Mouse (Mus musculus): ENCODE results near the gene A2ml1. TPM values are rescaled to one million over a fixed set of nuclear protein-coding genes. Genes with fewer than 3 reads are reported as not detected.

The A2ml1 gene
- polyA plus RNA-seq, 1 experiment from 2014 or later = 10.3 TPM

DNA sequence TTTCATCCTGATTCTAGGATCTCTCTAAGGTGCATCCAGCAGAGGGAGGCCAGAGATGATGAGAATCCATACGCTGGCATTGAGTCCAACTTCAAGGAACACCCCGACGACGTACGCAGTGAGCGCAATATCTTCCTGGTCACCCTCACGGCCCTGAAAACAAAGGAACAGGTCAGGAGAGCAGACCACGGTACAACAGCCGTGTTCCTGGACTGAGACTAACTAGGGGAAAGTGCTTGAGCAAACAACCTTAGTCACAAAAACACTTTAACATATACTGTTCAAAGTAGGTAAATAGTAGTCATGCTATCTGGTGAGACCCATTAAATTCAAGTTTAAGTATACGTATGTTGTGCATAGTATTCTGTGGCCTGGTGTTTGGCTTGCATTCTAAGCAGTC lies 32.9 kb downstream of the A2ml1 start:
- Histone ChIP-seq H3K4me2 (replicated peaks) (no peak overlapping the region), H3K9me3 (replicated peaks) (no peaks in the 10 kb centered on the region), H3K4me1 (no peaks in the 10 kb centered on the region), H3K27me3 (no peaks in the 10 kb centered on the region), H3K9ac (no peak overlapping the region), H3K36me3 (no peaks in the 10 kb centered on the region), H3K27ac (replicated peaks) (no peak overlapping the region), H3K4me3 (replicated peaks) (no peak overlapping the region)
- ATAC-seq (ENCODE audit: insufficient number of reproducible peaks, low FRiP score, low TSS enrichment, low read depth) = no peak
- 87% methylated on average over 10 of the region's 10 CpGs for WGBS

GRCm38 (mm10) chr6:128545402-128545801 lies 36.0 kb downstream of the A2ml1 start:
- no peaks in the 10 kb centered on the region for H3K27me3 ChIP-seq
- no peaks in the 10 kb centered on the region for H3K9me3 ChIP-seq (replicated peaks)
- no peak overlapping the region for H3K4me2 ChIP-seq (replicated peaks)
- 82% methylated on average over 4 of the region's 4 CpGs for WGBS
- ATAC-seq (ENCODE audit: insufficient number of reproducible peaks, low FRiP score, low TSS enrichment, low read depth) = no peak
- no peaks in the 10 kb centered on the region for H3K36me3 ChIP-seq
- no peak overlapping the region for H3K27ac ChIP-seq (replicated peaks)
- H3K9ac ChIP-seq = no peak overlapping the region
- H3K4me3 ChIP-seq (replicated peaks) = no peak overlapping the region
- H3K4me1 ChIP-seq = no peaks in the 10 kb centered on the region

GRCm38 (mm10) chr6:128543226-128543625 lies 38.2 kb downstream of the A2ml1 start:
- WGBS = 65% methylated on average over 13 of the region's 13 CpGs
- Histone ChIP-seq H3K27me3 (no peaks in the 10 kb centered on the region), H3K4me1 (no peaks in the 10 kb centered on the region), H3K9me3 (replicated peaks) (no peaks in the 10 kb centered on the region), H3K27ac (replicated peaks) (no peak overlapping the region), H3K36me3 (no peaks in the 10 kb centered on the region), H3K4me3 (replicated peaks) (no peak overlapping the region), H3K9ac (no peak overlapping the region), H3K4me2 (replicated peaks) (no peak overlapping the region)
- no peak for ATAC-seq (ENCODE audit: insufficient number of reproducible peaks, low FRiP score, low TSS enrichment, low read depth)

GRCm38 (mm10) chr6:128535250-128535649 lies 46.2 kb downstream of the A2ml1 start:
- Histone ChIP-seq H3K9me3 (replicated peaks) (no peaks in the 10 kb centered on the region), H3K36me3 (no peaks in the 10 kb centered on the region), H3K27me3 (no peaks in the 10 kb centered on the region), H3K9ac (no peak overlapping the region), H3K4me3 (replicated peaks) (no peak overlapping the region), H3K4me2 (replicated peaks) (no peak overlapping the region), H3K4me1 (no peaks in the 10 kb centered on the region), H3K27ac (replicated peaks) (no peak overlapping the region)
- ATAC-seq (ENCODE audit: insufficient number of reproducible peaks, low FRiP score, low TSS enrichment, low read depth) = no peak
- WGBS = 85% methylated on average over 2 of the region's 2 CpGs

DNA sequence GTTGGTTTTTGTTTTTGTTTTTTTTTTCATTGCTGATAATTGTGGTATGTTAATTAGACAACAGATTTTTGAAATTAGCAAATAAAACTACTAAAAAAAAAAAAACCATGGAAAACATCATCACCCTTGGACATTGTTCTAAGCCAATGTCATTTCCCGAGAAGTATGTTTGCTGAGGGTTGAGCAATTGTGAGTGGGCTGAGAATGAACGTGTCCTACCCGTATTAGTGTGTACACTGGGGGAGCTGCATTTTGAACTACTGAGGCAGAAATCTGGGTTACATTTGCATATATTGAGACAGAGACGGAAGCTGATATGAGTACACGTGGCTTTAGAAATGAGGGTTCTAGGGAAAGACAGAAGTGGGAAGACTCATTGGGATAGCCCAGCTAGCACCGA lies 48.1 kb downstream of the A2ml1 start:
- Histone ChIP-seq H3K27me3 (no peaks in the 10 kb centered on the region), H3K4me1 (no peaks in the 10 kb centered on the region), H3K27ac (replicated peaks) (no peak overlapping the region), H3K4me3 (replicated peaks) (no peak overlapping the region), H3K9ac (no peak overlapping the region), H3K9me3 (replicated peaks) (no peaks in the 10 kb centered on the region), H3K4me2 (replicated peaks) (no peak overlapping the region), H3K36me3 (no peaks in the 10 kb centered on the region)
- WGBS = 83% methylated on average over 6 of the region's 6 CpGs
- no peak for ATAC-seq (ENCODE audit: insufficient number of reproducible peaks, low FRiP score, low TSS enrichment, low read depth)

GRCm38 (mm10) chr6:128532701-128533100 lies 48.7 kb downstream of the A2ml1 start:
- 84% methylated on average over 9 of the region's 9 CpGs for WGBS
- Histone ChIP-seq H3K4me2 (replicated peaks) (no peak overlapping the region), H3K4me1 (no peaks in the 10 kb centered on the region), H3K27me3 (no peaks in the 10 kb centered on the region), H3K36me3 (no peaks in the 10 kb centered on the region), H3K4me3 (replicated peaks) (no peak overlapping the region), H3K27ac (replicated peaks) (no peak overlapping the region), H3K9me3 (replicated peaks) (no peaks in the 10 kb centered on the region), H3K9ac (no peak overlapping the region)
- no peak for ATAC-seq (ENCODE audit: insufficient number of reproducible peaks, low FRiP score, low TSS enrichment, low read depth)

- Histone ChIP-seq H3K27ac (replicated peaks) (no peak overlapping the region), H3K36me3 (no peaks in the 10 kb centered on the region), H3K4me1 (no peaks in the 10 kb centered on the region), H3K4me2 (replicated peaks) (no peak overlapping the region), H3K9me3 (replicated peaks) (no peaks in the 10 kb centered on the region), H3K27me3 (no peaks in the 10 kb centered on the region), H3K9ac (no peak overlapping the region), H3K4me3 (replicated peaks) (no peak overlapping the region)
- ATAC-seq (ENCODE audit: insufficient number of reproducible peaks, low FRiP score, low TSS enrichment, low read depth) = no peak
- 53% methylated on average over 4 of the region's 4 CpGs for WGBS
These were observed 52.9 kb downstream of the A2ml1 start for GRCm38 (mm10) chr6:128528491-128528890.

DNA sequence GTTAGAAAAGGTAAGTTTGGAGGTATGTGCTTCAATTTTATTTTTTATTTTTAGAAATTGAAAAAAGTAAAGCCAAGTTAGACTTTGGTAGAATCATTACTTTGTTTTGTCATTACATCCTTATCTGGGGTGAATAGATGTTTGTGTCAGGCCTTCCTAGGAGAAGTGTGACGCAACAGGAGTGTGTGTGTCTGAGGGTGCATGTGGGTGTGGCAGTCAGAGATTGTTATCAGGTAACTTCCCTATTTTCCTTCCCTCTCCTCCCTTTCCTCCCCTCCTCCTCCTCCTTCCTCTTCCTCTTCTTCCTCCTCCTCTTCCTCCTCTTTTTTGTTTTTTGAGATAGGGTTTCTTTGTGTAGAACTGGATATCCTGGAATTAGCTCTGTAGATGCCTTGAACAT lies 54.3 kb downstream of the A2ml1 start:
- WGBS = 78% methylated on average over 1 of the region's 1 CpGs

GRCm38 (mm10) chr6:128526601-128527000 lies 54.8 kb downstream of the A2ml1 start, which contains the start of gene Pzp:
TSS of gene Pzp (minus strand) at chr6:128526720.
- ATAC-seq (ENCODE audit: insufficient number of reproducible peaks, low FRiP score, low TSS enrichment, low read depth) = no peak
- H3K4me2 ChIP-seq (replicated peaks) = no peak within 1 kb of the TSS
- WGBS = 78% methylated on average over 4 of the region's 4 CpGs
- H3K4me1 ChIP-seq = no peaks in the 10 kb centered on the region
- no peak within 1 kb of the TSS for H3K4me3 ChIP-seq (replicated peaks)
- H3K9ac ChIP-seq = no peak within 1 kb of the TSS
- H3K9me3 ChIP-seq (replicated peaks) = no peaks in the 10 kb centered on the region
- H3K27me3 ChIP-seq = no peaks in the 10 kb centered on the region
- H3K36me3 ChIP-seq = no peaks in the 10 kb centered on the region
- no peak within 1 kb of the TSS for H3K27ac ChIP-seq (replicated peaks)

More for the DNA sequence above, 54.3 kb downstream of the A2ml1 start:
- Histone ChIP-seq H3K27ac (replicated peaks) (no peak overlapping the region), H3K4me3 (replicated peaks) (no peak overlapping the region), H3K4me2 (replicated peaks) (no peak overlapping the region), H3K4me1 (no peaks in the 10 kb centered on the region), H3K27me3 (no peaks in the 10 kb centered on the region), H3K36me3 (no peaks in the 10 kb centered on the region), H3K9ac (no peak overlapping the region), H3K9me3 (replicated peaks) (no peaks in the 10 kb centered on the region)
- no peak for ATAC-seq (ENCODE audit: insufficient number of reproducible peaks, low FRiP score, low TSS enrichment, low read depth)

DNA sequence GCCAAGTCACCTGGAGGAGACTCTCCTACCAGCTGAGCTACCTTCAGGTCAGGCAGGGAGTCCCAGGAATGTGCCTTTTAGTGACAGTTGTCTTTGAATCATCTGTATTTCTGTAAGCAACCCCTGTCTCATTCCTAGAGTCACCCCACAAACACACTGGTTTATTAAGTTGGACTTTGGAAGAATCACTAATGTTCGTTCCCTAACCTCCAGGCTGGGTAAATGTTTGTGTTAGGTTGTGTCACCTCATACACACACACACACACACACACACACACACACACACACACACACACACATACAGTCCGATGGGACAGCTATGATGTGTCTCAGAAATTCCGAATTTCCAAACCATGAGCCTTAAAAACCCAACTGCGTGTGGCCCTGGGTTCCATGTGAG lies 55.6 kb downstream of the A2ml1 start:
- WGBS = 74% methylated on average over 4 of the region's 4 CpGs
- no peaks in the 10 kb centered on the region for H3K4me1 ChIP-seq
- ATAC-seq (ENCODE audit: insufficient number of reproducible peaks, low FRiP score, low TSS enrichment, low read depth) = no peak

DNA sequence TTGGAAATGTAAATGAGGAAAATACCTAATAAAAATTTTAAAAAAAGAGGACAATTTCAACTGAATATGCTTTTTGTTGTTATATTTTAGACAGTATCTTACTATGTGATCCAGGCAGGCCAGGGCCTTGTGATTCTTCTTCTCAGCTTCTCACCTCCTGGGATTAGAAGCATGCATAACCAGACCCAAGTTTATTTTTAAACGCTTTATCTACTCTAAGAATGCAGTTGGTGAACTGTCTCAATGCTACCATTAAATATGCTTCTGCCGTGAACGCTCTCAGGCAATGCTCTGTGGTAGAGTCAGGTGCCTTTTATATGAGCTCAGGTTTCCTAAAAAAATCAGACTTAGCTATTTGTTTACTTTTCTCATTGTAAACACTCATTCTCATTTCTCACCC lies 58.0 kb downstream of the A2ml1 start:
- Histone ChIP-seq H3K27me3 (no peaks in the 10 kb centered on the region), H3K4me2 (replicated peaks) (no peak overlapping the region), H3K4me1 (no peaks in the 10 kb centered on the region), H3K36me3 (no peaks in the 10 kb centered on the region), H3K27ac (replicated peaks) (no peak overlapping the region), H3K9ac (no peak overlapping the region), H3K9me3 (replicated peaks) (no peaks in the 10 kb centered on the region), H3K4me3 (replicated peaks) (no peak overlapping the region)
- WGBS = 72% methylated on average over 3 of the region's 3 CpGs
- no peak for ATAC-seq (ENCODE audit: insufficient number of reproducible peaks, low FRiP score, low TSS enrichment, low read depth)

More for the DNA sequence above, 55.6 kb downstream of the A2ml1 start:
- Histone ChIP-seq H3K9ac (no peak overlapping the region), H3K27me3 (no peaks in the 10 kb centered on the region), H3K36me3 (no peaks in the 10 kb centered on the region), H3K27ac (replicated peaks) (no peak overlapping the region), H3K4me2 (replicated peaks) (no peak overlapping the region), H3K4me3 (replicated peaks) (no peak overlapping the region), H3K9me3 (replicated peaks) (no peaks in the 10 kb centered on the region)

DNA sequence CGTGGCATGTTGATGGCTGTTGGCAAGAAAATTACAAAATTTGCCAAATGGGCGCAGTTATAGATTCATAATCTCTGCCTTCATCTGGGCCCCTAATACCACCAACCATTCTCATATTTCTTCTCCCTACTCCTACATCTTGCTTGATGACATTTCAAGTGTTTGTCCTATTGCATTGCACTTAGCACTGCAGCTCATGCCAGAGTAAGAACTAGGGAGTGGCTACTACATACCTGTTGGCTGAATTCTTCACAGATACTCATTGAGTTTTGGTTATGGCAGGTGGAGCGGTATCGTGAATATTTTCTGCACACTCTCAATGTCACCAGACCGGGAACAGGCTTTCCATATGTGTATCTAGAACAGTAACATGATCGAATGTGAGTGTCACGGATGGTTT lies 62.2 kb downstream of the A2ml1 start:
- Histone ChIP-seq H3K4me1 (no peaks in the 10 kb centered on the region), H3K36me3 (no peaks in the 10 kb centered on the region)

More for the DNA sequence above, 62.2 kb downstream of the A2ml1 start:
- H3K9me3 ChIP-seq (replicated peaks) = no peaks in the 10 kb centered on the region
- H3K27ac ChIP-seq (replicated peaks) = no peak overlapping the region
- no peak overlapping the region for H3K4me2 ChIP-seq (replicated peaks)
- no peak overlapping the region for H3K9ac ChIP-seq
- H3K27me3 ChIP-seq = no peaks in the 10 kb centered on the region
- WGBS = 85% methylated on average over 7 of the region's 7 CpGs
- no peak overlapping the region for H3K4me3 ChIP-seq (replicated peaks)
- ATAC-seq (ENCODE audit: insufficient number of reproducible peaks, low FRiP score, low TSS enrichment, low read depth) = no peak
